Mouse (Mus musculus) right cerebral cortex, postnatal 25 days (tissue): ENCODE measurements around the gene Spata4.
"Not testable (repeated sequence)": the region's sequence is repeated elsewhere in the genome, so short reads cannot be mapped to it uniquely, and the experiment has no call there.

Experiments
- DNase-seq: peaks from one replicate; pipeline ENCODE4 v3.0.0; 2022

Spata4 gene

GRCm38 (mm10) chr8:54600671-54601251 is at the start of gene Spata4:
TSS of gene Spata4 (plus strand) at chr8:54600781.
- DNase-seq: peak; percentile 63

GRCm38 (mm10) chr8:54554921-54555320 is 45.7 kb upstream of the Spata4 start:
- DNase-seq: no peak

GRCm38 (mm10) chr8:54562137-54562536 is 38.4 kb upstream of the Spata4 start:
- no peak for DNase-seq

DNA sequence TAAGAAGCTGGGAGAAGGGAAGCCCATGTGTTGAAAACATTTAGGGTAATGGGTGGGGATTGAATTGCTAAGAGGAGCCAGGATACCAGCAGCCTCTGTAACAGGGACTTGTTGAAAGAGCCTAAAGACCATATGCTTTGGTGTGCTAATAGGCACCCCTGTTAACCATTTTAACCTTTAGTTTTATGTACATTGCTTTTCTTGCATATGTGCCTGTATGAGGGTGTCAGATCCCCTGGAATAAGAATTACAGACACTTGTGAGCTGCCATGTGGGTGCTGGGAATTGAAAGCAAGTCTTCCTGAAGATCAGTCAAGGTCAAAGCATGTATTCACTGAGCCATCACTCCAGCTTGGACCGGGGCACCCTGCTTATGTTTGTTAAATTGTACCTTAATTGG is 35.4 kb upstream of the Spata4 start:
- DNase-seq: no peak

DNA sequence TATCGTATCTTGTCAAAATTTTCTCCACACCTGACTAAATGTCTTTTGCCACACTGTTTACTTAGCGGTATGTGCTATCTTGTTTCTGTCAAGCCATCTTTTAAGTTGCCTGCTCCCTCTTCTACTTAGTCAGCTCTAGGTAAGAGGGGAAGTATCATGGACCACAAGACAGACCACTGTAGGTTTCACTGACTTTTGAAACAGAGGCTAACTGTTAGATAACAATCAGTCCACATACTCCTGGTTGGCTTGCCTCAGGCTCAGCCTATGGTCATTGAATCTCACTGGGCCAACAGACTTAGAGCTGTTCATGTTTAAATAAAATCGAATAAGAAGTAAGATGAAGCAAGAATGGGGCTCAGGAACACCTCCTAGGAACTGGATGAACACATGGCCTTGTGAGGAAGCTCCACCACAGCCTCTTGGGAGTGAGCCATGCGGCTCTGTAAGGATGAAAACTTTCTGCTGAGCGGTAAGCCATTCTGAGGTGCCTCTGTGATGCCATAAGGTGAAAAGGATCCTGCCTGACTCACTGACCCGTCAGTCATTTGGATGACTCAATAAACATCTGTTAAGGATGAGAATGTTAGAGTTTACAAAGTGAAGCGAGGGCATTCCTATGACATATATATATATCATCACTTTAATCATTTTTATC is 34.8 kb upstream of the Spata4 start:
- DNase-seq: no peak

GRCm38 (mm10) chr8:54567168-54567567 is 33.4 kb upstream of the Spata4 start:
- DNase-seq: no peak

DNA sequence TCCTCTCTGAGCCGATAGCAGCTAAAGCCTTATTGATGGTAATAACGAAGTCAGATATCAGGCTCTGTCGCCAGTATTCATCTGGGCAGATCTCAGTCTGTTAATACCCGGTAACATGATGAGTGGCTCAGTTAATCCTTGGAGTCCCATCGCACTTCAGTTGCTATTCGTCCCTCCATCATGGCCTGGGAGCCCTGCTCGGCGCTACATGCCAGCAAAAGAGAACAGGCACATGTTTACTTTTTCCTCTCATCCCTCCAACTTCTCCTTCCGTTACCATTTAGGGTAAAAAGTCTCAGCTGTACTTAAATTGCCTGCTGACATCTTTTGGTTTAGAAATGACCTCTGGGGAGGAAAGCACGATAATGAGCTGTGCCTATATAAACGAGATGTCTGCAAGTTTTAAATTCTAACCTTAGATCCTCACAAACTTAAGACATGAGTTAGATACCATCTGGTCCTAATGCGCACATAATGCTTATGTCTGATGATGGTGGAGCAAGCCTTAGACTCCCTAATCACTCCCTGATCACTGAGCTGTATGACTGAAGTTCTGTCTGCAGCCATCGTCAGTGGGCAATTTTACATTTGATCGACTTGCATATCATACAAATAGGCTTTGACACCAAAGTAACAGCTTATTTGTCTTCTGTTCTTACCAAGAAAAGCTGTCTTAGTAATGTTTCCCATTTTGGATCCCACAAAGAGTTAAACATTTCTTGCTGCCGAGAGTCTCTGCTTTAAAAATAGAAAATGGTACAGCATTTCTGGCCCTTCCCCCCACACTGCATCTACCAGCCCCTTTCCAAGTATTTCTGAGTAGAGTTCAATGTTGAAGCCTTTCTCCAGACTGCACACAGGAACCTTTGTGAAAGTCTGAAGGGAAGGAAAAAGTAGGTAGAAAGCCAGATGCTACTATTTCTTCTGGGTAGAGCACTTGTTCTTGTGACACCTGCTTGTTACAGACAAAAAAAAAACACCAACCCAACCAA is 29.7 kb upstream of the Spata4 start:
- no peak for DNase-seq

DNA sequence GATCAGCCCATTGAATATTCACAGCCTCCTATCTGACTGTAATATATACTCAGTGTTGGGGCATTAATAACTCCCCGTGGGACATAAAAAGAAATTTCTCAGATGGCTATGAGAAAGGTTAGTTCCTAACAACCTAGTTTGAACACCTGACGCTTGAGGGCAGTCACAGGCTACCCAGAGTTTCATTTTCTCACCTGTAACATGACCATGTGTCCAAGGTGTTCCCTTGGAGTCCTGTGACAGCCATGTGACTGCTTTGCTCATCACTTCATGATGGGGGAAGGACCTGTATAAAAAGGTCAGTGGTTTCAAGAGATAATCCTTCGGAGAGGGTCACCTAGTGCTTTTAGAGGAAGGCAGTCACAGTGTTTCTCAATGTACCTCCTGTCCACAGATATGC is 19.1 kb upstream of the Spata4 start:
- no peak for DNase-seq

- DNase-seq: no peak
These were observed 17.7 kb upstream of the Spata4 start for GRCm38 (mm10) chr8:54582886-54583285.

DNA sequence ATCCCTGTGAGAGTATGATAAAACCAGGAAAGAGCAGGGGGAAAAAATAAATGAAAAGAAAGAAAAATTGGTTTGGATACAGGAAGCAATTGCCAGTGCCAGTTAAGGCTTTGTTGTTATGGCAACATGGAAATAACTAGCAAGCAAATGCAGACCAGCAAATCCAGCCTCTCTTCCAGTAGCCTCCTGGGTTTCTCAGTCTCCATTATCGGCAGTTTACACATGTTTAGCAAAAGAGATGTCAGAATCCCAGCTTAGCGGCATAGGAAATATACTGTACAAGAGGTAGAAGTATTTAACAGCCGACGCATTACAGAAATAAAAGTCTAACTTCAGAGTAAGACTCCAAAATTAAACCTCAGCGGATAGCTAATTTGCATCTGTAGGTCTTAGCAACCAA is 5.9 kb upstream of the Spata4 start:
- DNase-seq: no peak

DNA sequence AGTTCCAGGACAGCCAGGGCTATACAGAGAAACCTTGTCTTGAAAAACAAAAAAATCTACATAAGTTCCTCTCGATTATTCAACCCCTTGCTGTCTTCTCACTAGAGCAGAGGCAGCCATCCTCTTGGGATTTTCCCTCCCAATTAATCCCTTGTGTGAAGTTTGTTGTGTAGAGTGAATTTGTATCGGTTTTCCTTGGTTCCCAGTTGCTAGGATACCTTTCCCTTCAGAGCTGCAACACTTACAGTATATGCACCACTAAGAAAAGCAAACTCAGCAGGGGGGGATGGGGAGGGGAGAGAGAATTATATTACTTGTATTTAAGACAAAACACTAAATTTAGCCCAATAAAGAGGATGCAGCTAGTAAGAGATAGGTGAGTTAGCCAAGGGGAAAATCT is 4.5 kb upstream of the Spata4 start:
- DNase-seq: no peak

DNA sequence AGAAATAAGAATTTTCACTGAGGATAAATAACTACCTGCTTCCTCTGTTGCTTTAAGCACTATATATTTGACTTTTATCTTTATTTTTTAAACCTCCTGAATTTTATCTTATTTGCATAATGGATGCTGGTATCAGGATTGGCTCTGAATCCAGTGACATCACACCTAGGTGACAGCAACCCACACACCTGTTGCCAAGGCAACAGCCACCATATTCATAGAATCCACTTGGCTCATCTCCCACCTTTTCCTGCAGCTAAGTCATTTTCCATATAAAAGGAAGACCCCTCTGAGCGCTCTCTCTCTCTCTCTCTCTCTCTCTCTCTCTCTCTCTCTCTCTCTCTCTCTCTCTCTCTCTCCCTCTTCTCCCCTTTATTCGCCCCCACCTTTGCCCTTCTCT is 3.6 kb upstream of the Spata4 start:
- DNase-seq: peak; percentile 20

DNA sequence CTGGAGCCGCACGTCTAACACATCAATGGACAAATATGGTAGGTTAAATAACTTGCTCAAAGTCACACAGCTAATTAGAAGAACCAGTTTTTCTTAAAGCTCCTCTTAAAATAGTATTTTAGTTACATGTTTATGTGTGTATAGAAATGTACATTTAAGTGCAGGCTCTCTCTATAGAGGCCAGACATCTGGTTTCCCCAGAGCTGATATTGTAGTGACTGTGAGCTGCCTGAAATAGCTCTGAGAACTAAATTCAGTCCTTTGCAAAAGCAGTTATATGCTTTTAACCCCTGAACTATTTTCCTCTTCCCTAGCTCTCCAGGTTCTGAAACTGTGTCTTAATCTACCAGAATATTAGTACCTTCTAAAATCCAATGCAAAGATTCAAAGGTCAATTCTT is 3.2 kb upstream of the Spata4 start:
- no peak for DNase-seq

DNA sequence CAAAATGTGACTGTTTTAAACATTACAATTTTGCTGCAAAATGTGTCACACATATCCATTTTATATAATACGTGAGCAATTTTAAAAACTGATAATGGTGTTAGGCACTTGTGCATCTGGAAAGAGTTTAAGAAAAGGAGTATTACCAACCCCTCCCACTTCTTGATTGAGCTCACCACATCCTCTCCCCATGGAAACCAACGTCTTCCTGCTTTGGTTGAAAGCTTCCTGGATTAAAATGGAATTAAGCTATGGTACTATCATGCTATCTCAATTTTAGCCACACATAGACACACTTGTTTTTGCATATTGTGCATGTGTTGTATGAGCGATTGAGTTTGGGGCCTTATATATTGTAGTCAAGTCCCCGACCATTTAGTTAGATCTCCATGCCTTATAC is 2.9 kb downstream of the Spata4 start:
- DNase-seq: no peak

DNA sequence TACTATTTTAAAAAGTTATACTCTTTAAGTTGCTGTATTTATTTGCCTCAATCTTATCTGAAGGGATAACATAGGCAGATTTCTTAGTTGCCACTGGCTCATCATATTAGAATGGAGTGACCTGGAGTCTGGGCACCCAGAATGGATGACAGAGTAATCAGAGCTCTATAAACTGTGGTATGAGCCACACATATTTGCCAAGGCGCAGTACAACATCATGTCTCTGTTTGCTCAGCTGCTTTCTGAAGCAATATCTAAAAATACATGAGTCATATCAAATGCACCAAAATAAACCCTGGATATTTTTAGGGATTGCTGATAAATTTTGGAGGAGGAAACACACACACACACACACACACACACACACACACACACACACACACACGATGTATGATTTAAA is 8.8 kb downstream of the Spata4 start:
- DNase-seq: no peak

- DNase-seq: no peak
These were observed 9.7 kb downstream of the Spata4 start for GRCm38 (mm10) chr8:54610238-54610637.

DNA sequence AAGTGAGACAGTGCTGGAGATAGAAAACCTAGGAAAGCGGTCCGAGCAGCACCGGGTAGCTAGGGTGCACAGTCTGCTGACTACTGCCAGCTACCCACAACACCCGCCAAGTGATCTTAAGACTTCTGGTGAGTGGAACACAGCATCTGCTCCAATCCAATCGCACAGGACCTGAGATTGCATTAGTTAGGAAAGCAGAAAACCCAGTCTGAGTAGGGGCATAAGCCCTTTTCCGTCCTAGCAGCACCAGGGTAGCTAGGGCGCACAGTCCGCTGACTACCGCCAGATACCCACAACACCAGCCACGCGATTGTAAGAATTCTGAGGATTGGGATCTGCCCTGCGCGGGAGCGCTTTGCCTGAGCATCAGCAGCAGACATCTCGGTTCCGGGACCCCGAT is 16.1 kb downstream of the Spata4 start:
- not testable (repeated sequence) for DNase-seq

GRCm38 (mm10) chr8:54638634-54639033 is 38.1 kb downstream of the Spata4 start:
- DNase-seq: no peak
